Mouse (Mus musculus) MEL (cell line): ENCODE data around the gene Whamm.

ENCODE experiments used
- CTCF ChIP-seq, 3 experiments: IDR thresholded peaks in 2 of 3; conservative IDR thresholded peaks in 1 of 3; 2 replicates each; pipeline ENCODE4 v1.5.1; 2011 to 2012; ENCODE audit warnings: low read length in 3 of 3, low read depth in 2 of 3, mild to moderate bottlenecking in 2 of 3, improper control_type of control experiment in 1 of 3, inconsistent platforms in 1 of 3, mixed read lengths in 1 of 3, moderate library complexity in 1 of 3; ENCODE audit not compliant: control insufficient read depth in 1 of 3, insufficient read depth in 1 of 3, poor library complexity in 1 of 3, severe bottlenecking in 1 of 3
- E2F4 ChIP-seq: IDR thresholded peaks from 2 replicates; pipeline ENCODE4 v1.6.1; 2011; ENCODE audit warnings: low read depth, low read length, improper control_type of control experiment, borderline replicate concordance
- GABPA ChIP-seq: IDR thresholded peaks from 2 replicates; pipeline ENCODE4 v1.6.1; 2012; ENCODE audit warnings: low read depth, mild to moderate bottlenecking, inconsistent platforms, low read length, improper control_type of control experiment, moderate library complexity
- MAZ ChIP-seq: IDR thresholded peaks from 2 replicates; pipeline ENCODE4 v1.6.1; 2012; ENCODE audit warnings: low read depth, mild to moderate bottlenecking, inconsistent platforms, low read length, improper control_type of control experiment
- MEF2A ChIP-seq: IDR thresholded peaks from 2 replicates; pipeline ENCODE4 v1.6.1; 2014; ENCODE audit warnings: low read depth, mild to moderate bottlenecking, inconsistent platforms, low read length, improper control_type of control experiment; ENCODE audit not compliant: poor library complexity, insufficient replicate concordance, severe bottlenecking; ENCODE audit errors: extremely low read depth
- POLR2A ChIP-seq, 2 experiments: IDR thresholded peaks; 2 replicates each; pipeline ENCODE4 v1.6.1; 2011 to 2012; ENCODE audit warnings: low read length in 2 of 2, mild to moderate bottlenecking in 2 of 2, control low read depth in 1 of 2, improper control_type of control experiment in 1 of 2, low read depth in 1 of 2, moderate library complexity in 1 of 2; ENCODE audit not compliant: control insufficient read depth in 1 of 2, insufficient read depth in 1 of 2, poor library complexity in 1 of 2
- POLR2AphosphoS5 ChIP-seq: IDR thresholded peaks from 2 replicates; pipeline ENCODE4 v1.6.1; 2012; ENCODE audit warnings: low read depth, borderline replicate concordance, mild to moderate bottlenecking, inconsistent platforms, low read length, moderate library complexity, mixed read lengths

DNA sequence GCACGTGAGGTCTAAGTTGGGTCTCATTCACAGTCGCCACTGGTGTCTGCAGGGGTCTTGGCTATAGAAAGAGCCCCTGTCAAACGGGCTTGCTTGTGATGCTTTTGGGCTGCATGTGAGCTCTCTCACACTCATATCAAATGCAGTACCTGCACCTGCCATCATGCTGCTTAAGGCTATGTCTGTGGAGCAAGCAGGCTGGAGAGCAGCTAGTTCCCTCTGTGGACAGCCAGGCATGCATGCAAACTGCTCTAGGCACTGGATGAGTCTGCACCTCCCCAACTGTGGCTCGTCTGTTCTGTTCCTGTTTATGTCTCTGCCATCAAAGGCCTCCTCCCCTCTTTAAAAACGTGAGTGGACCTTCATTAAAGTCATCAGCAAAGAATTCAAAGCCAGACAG is 35.4 kb downstream of the Whamm start:
- TF ChIP-seq POLR2AphosphoS5 = no peak
- no peak for TF ChIP-seq CTCF (IDR thresholded peaks at IDR 0.05 in 2 of 3, conservative IDR thresholded peaks at IDR 0.05 in 1 of 3; ENCODE audit: control insufficient read depth in 1 of 3, insufficient read depth in 1 of 3, low read depth in 2 of 3, low read length in 3 of 3, poor library complexity in 1 of 3, severe bottlenecking in 1 of 3)
- TF ChIP-seq E2F4 = no peak
- TF ChIP-seq MEF2A = no peak
- TF ChIP-seq MAZ = no peak
- TF ChIP-seq GABPA = no peak
- TF ChIP-seq POLR2A (IDR thresholded peaks at IDR 0.05; ENCODE audit: control insufficient read depth in 1 of 2, insufficient read depth in 1 of 2, low read depth in 1 of 2, low read length in 2 of 2, poor library complexity in 1 of 2) = no peak
